Mouse (Mus musculus) c-Kit-negative CD71-positive TER-119-positive erythroid progenitor cells, embryonic 14.5 days (primary cell): ENCODE measurements at regions not wholly inside any gene's neighbourhood (a gene's known extent, or its start where the extent isn't known, plus 50 kb on each side); places are given as distances from the start of the nearest gene placed in this dataset.

Experiments used
- DNase-seq: peaks from one replicate; pipeline ENCODE4 v3.0.0-alpha.2; 2013; ENCODE audit warnings: low read depth, low spot score

DNA sequence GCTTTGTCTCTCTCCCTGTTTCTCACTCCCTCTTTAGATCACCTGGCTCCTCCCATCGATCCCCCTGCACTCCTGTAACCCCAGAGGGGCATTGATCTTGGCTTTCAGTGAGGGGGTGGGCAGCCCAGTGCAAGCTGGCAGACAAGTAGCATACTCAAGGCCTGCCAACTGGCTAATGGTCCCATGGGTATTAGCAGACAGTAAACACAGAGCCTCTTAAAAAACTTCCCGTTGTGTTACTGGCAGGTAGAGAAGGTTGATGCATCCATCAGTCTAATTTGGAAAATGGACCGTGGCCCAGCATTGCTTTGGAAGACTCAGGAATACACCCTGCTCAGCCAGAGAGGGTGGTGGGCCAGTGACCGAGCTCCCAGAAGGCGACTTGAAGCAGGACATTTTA lies 145.0 kb downstream of the 9530068E07Rik start:
- no peak for DNase-seq

DNA sequence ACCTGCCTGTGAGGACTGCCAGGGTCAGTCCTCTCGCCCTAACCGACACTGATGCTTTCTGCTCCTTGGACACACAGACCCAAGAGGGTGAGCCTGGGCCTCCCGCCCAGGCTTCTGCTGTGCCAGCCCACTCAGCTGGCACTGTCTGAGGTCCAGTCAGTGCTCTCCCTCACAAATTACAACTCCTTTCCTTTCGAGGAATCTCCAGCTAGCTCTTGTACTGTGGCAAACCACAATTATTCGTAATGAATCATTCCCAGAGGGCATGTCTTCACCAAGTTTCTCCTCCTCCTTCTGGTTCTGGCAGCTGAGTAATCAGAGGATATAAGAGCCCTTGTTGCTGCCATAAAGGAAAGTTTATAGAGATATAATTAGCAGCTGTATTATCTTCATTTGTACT lies 155.2 kb downstream of the 9530068E07Rik start:
- DNase-seq, result no peak

DNA sequence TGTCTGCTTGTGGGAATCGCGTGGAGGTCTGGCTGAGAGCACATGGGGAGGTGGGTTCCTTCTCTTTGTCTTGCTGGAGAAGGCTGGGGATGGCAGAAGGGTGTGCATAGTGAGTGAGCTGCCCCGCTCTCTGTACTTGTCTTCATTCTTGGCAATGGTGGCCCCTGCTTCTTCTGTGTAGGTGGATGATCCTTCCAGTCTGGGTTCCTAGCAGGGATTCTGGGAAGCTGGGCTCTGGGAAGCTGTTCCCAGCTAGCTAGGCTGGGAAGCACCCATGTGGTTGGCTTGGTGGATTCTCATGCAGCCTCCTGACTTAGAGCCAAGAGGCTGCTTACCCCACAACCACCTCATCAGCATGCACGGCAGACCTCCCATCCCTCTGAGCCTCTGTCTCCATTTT lies 156.6 kb downstream of the 9530068E07Rik start:
- DNase-seq, result no peak

DNA sequence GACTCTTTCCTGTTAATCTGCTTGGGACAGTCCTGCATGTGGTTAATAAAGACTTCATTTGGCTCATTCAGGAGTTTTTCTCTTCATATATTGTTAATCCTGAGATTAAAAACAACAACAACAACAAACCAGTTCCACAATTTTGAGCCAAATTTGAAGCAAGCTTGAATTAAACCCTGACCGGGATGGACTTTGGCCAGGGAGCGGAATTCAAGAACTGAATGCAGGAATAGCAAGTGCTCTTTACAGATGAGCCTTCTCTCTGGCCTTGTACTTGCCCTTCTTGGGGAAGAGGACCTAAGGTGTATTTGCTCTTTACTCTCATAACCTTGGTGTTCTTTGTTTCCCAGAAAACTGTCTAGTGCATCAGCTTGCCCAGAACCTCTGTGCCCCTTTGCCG lies 161.6 kb downstream of the 9530068E07Rik start:
- no peak for DNase-seq

DNA sequence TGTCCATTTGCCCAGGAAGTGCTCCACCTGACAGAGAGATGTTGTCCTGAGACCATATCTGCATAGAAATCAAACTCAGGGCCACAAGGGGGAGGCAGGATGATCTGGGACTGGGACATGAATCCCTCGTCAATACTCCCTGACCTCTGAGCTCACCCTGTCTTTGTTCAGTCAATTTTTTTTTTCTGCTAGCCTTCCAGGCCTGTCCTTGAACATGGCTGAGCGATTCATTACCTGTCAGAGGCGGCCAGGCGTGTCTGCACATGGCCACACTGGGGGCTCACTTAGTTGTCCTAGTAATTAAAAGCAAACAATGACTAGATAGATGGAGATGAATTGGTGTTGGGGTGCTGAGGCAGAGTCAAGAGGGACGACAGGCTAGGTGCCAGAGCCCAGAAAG lies 162.6 kb downstream of the 9530068E07Rik start:
- no peak for DNase-seq

DNA sequence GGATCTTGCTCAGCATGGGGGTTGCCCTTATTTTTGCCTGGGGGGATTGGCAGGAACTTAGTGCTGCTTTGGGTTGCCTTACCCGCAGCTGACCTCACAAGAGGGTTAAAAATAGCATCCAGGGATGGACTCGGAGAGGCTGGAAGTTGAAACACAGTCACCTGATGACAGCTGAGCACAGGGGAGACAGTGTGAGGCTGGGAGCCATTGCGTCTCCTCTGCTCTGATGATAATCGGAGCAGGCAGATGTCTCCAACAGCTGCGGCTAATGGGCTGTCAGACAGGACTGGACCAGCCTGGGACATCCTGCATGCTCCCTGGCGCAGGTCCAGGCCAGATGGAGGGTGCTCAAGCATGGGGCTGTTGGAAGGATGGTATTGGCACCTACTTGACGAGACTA lies 165.1 kb downstream of the 9530068E07Rik start:
- no peak for DNase-seq

DNA sequence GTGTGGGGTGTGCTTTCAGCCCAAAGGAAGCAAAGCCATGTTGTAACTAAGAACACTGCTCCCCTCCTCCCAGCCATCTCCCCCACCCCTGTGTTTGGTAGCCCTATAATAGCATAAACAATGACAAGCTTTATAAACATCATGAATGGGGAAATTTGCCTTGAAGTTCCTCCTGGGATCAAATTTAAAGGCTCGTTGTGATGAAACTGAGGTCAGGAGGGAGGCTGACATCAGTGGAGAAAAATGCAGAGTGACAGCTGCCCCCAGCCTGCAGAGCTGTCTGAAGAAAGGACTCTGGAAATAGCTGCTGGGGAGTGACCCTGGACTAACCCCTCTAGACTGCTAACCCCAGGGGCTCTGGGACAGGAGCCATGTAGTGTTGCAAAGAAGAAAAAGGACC lies 169.2 kb downstream of the 9530068E07Rik start:
- DNase-seq, result no peak

DNA sequence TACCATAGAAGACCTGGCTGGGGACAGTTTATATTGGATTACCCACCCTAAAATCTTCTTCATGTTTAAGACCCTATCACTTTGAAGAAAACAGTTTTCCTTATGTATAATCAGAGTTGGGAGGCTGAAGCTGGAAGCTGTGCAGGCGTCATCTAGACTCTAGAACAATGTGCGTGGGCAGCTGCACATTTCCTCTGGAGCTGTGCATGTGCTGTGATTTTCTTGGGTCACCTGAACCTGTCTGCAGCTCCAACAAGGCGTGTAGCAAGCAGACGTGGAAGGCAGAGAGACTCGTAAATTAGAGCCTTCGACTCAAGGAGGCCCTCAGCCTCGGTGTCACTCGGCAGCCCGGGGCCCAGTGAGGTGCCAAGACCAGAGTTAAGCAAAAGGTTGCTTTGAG lies 169.8 kb downstream of the 9530068E07Rik start:
- no peak for DNase-seq

DNA sequence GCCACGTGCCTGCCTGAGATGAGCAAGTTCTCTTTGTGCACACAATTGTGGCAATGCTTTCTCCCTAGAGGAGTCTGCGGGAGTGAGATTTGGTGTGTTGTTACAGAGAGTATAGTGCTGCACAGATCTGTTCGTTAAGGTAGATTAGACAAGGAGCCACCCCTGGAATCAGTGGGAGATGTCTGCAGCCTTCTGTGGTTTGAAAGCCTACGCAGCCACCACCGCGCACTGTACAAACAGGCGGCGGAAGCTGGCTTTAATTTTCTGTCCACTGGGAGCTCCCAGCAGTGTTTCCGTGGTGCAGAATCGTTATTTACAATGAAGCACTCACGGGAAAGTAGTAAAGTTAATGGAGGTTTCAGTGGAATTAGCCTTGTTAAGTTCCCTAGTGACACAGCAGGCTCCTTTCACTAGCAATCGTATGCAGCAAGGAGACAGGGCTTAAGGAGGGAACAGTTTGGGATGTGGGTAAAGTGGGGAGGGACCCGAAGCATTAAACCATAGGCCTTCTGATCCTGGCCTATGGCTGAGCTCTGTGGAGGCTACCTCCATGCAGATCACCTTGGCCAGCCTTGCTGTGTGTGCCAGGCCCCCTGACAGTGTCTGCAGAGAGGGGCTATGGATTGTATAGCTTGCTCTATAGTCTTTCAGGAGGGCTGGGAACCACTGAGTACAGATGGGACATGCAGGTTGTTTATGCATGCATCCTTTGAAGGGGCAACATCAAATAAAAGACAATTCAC lies 171.9 kb downstream of the 9530068E07Rik start:
- DNase-seq, result no peak

DNA sequence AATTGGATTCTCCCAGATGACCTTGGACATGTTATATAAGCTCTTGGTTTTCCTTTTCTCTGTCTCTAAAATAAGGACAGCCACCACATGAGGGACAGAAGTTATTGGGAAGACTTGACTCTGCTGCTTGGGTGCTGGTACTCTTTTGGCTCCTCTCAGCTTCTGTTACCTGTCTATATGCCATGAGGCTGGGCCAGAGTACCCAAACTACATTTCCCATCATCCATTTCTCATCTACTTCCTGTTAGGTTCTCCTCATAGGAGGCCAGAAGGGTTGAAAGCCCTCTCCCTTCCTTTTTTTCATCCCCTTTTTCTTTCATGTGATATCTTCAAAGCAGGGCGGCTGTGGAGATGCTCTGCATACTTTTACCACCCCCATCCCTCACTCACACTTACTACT lies 172.6 kb downstream of the 9530068E07Rik start:
- no peak for DNase-seq

DNA sequence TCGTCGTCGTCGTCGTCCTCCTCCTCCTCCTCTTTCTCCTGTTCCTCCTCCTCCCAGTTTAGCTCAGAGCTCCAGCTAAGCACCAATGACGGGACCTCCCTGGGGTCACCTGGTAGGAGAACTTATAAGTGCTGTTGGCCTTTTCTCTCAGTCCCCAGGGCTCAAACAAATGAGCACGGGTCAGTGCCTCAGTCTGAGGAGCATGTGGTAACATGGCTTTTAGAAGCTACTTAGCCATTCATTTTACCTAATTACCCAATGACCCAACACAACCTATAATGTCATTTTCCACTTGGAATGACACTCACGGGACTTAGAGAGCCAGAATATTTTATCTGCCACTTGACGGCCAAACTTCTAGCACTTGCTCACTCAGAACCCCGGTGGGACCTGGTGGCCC lies 173.5 kb downstream of the 9530068E07Rik start:
- DNase-seq, result no peak

DNA sequence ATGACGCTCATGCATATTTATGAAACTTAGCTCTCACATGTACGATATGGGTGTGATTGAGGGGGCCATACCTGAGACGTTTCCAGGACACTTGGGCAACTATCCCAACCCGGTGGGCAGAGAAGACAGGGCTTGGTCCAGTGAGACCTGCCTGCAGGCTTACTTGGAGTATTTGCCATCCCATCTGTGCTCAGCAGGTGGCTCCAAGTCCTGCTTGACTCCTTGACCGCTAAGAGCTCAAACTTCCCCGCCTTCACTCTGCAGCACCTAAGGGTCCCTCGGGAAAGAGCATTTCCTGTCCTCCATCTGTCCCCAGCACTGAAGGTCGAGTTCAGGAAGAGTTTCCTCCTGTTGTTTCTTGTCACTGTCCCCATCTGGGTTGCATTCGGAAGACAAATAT lies 182.2 kb downstream of the 9530068E07Rik start:
- DNase-seq, result no peak

DNA sequence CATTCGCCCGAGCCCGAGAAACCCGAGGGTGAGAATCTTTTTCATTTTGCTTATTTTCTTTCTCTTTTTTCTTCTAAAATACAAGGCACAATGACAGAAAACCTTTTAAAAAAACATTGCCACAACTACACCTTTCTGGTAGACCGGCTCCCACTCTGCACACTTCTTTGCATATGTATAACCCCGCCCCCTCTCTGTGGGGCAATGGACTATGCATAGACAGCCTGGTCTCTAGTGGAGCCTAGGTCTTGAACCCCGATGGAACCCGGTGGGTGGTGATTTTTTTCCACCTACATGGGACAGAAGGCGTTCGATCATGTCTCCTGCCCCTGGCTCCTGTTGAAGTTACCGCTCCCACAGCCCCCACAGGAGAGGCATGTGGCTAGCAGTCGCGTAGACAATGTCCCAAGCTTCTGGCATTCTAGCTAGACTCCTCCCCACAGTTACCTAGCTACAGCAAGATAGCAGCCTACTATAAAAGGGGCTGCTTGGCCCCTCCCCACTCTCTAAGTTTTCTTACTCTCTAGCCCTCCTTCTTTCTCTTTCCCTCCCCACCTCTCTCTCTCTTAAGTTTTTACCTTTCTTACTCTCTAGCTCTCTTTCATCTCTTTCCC lies 183.6 kb downstream of the 9530068E07Rik start:
- no peak for DNase-seq

DNA sequence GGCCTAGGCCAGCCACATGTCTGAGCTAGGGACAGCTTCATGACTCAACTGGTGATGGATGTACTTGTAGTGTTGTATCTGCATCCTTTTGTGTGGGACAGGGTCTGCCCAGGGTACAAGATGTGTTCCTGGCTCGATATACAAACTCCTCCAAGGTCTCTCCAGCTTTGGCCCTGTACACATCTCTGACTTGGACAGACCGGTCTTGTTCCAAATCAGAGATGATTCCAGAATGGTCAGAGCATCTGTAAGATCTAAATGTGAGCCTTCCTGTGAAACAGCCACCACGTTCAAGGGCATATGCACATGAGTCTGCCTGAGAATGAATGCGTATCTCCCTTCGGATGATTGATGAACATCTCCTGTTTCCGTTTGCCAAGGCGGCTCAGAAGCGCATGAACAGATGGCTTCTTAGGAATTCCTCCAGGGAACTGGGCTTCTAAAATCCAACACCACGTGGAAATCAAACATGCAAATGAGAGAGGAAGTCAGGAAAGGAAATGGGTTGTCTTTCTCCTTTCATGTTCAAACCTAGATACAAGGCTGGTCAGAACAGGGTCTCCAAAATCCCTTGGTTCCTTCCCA lies 172.7 kb upstream of the Fstl4 start:
- no peak for DNase-seq

DNA sequence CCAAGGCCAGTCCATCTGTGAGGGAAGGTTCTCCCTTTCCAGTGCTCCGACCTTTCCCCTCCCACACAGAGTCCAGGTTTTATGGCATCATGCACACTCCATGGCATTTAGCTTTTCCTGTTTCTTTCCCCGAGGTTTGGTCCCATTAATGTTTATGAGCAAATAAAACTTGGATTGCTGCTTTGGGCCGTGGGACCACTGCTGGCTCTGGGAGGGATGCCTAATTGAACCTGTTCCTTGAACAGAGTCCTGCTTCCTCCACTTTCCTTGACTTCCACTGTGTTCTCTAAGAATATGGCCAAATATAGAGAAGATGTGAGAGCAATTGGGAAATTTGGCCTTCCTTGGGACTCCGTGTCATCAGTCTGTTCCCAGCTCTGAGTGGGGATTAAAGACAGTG lies 170.3 kb upstream of the Fstl4 start:
- DNase-seq, result no peak

DNA sequence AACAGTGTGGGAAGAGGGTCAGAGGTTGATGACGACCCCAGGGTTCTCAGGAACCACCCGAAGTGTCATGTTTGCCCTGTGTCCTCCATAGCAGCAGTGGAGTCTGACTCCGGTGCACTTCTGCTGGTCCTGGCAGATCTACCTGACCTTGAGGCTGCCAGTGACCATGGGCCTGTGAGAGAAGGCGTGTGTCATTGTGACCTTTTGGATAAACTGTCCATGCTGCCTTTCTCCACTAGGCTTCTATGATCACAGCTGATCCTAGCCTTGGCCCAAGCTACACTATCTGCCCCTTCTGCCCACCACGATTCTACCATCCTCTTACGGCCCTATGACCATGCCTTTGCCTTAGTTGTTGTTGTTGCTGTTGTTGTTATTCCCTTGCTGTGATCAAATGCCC lies 163.2 kb upstream of the Fstl4 start:
- DNase-seq, result no peak

DNA sequence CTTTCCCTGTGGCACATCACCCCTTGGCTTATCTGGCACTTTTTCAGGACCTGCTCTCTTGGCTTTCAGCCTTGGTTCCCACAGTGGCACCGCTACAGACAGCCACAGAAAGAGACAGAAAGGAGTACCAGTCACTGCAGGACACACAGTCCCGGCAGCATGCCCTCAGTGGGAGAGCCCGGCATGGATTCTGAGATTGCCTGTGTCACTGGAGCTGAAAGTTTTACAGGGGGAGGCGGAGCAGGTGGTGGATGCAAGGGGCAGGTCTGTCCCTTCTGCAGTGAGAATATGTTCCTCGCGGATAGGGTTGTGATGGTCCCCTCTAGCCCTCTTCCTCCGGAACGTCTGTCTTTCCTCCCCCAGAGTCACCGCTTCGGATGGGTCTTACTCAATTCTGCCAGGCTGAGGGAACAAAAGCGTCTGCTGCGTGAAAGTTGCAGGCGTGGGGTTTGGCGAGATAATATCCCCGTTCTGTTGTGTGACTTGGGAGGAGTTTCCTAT lies 162.3 kb upstream of the Fstl4 start:
- no peak for DNase-seq

DNA sequence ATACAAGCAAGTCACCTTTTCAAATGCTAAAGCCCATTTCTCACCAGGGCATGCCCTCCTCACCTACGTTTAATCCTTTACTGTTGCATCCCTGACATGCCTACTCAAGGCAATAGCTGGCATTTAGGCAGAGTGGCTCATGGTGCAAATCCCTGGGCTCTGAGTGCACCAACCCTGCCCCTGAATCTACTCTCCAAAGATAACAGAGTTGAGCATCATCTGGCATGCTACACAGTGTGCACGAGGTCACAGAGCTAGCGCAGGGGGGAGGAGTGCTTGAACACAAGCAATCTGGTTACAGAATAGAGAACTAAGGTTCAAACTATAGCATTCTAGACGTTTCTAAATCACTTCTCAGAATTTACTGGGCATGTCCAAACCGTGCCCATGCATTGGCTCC lies 161.6 kb upstream of the Fstl4 start:
- no peak for DNase-seq

DNA sequence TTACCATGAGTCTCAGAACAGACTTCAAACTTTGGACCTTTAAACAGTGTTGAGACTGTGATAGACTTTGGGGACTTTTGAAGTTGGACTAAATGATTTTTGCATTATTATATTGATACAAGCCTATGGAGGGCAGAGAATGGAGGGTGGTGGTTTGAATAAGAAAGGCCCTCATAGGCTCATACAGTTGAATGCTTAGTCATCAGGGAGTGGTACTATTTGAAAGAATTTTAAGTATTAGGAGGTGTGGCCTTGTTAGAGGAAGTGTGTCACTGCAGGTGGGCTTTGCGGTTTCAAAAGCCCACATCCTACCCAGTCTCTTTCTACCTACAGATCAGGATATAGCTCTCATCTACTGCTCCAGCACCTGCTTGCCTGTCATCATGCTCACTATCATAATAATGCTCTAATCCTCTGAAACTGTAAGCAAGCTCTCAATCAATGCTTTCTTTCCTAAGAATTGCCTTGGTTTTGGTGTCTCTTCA lies 153.7 kb upstream of the Fstl4 start:
- DNase-seq, result no peak

DNA sequence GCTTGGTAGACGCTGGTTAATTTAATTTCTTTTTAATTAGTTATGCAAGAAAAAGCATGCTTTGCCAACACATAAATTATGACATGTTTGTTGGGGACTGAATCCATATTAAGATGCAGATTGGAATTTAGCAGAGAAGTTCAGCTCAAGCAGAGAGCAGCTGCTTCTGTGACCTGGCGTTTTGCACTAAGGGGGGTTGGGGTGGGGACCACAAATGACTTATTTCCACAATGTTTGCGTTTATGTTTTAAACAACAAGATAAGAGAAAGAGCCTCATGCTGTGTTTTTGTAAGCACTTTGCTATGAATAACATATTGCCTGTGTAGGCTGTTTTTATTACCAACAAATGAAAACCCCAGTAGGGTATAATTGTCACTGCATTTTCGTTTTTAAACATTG lies 148.8 kb upstream of the Fstl4 start:
- no peak for DNase-seq

DNA sequence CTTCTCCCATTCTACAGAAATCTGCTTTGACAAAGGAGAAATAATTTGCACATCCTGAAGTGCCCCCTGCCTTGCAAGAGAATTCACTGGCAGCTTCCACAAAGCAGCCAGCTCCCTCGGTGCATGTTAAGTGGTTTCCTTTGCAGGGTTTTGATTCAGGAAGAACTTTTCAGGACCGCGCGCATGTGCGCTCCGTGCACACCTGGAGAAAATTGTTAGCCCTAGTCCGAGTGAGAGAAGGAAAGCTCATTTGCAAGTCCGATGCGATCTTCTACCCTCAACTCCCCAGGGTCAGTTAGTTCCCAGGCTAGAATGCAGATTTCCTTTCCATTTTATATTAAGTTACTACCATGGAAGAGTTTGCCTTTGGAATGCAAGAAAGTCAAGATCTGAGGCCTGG lies 145.8 kb upstream of the Fstl4 start:
- DNase-seq, result no peak

DNA sequence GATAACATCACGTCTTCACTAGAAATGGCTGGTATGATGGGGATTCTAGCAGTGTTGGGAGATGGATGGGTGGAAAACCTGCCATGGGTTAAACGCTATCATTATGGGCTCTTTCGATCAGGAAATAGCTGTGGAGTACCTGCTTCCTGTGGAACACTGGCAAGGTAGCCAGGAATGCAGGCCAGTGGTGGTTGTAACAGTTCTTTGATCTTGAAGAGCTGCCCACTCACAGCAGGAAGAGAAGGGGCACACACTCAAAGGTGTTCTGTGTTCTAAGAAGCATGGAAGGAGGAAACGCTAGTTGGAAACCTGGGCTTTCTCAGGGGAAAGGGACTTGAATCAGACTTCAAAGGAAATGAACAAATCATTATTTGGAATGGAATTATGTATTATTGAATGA lies 141.6 kb upstream of the Fstl4 start:
- DNase-seq, result no peak

DNA sequence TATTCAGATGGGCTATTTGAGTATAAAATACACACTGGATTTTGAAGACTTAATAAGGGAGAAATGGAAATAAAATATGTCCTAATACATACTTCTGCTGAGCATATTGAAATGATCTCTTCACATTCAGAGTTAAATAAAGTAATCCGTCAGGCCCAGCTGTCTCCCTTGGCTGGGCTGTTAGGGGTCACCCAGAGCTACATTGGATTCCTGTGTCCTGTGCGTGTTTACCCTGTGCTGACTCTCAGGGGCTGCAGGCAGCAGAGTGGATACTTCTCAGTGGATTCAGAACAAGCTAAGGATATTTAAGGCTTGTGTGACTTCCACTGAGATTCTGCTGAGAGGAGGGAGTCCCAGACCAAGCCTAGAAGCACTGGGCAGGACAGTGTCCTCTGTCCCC lies 135.6 kb upstream of the Fstl4 start:
- no peak for DNase-seq
